Mouse (Mus musculus): ENCODE results near the gene Rcn3. TPM values are rescaled to one million over a fixed set of nuclear protein-coding genes. Genes with fewer than 3 reads are reported as not detected.

Rcn3 gene
- polyA plus RNA-seq, 1 experiment from 2014 or later = 176 TPM

DNA sequence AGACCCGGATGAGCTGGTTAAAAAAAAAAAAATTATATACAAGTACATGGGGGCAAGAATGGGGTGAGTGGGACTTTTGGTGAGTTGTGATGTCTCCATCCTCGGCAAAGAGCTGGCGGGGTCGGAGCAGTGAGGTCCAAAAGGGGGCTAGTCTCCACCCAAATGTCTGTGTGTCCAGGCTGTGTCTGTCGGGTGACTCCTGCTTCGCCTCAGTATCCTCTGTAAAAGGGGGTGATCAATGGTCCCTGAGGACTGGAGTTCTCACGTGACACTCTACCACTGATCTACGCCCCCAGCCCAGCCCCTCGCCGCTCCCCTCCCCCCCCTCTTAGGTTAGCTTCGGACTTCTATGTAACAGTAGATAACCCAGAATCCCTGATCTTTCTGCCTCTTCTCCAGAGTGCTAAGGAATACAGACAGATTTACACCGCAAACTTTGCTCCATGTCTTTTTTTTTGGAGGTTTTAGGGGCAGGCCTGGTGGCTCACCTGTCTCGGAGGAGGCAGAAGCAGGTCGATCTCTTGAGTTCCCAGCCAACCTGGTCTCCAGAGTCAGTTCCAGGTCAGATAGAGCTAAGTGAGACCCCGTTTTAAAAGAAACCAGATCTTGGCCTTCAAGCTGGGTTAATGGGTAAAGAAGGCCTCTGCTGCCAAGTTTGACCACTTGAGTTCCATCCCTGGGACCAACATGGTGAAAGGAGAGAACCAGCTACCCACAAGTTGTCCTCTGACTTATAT is 37.9 kb upstream of the Rcn3 start:
- peak overlapping the region; percentile 75 for H3K4me2 ChIP-seq (replicated peaks; ENCODE audit: low read depth)
- H3K27ac ChIP-seq (replicated peaks) = no peak overlapping the region
- H3K27me3 ChIP-seq (ENCODE audit: control insufficient read depth, insufficient read depth, low read length) = no peaks in the 10 kb centered on the region
- peak overlapping the region; percentile 48; the same call in 1 of the 2 replicates for H3K4me3 ChIP-seq (ENCODE audit: low read depth, low read length)
- peaks cover 11% of the 10 kb centered on the region for H3K36me3 ChIP-seq (ENCODE audit: control insufficient read depth, insufficient read depth, low read length)
- 0 out of 2 replicates have a peak, but pooled peaks cover 2% of the 10 kb centered on the region for H3K4me1 ChIP-seq (replicated peaks; ENCODE audit: control insufficient read depth, insufficient read depth)
- WGBS = 62% methylated on average over 15 of the region's 15 CpGs
- ATAC-seq (ENCODE audit: low FRiP score, low TSS enrichment) (no peak), DNase-seq (ENCODE audit: low spot score) (no peak)
- 0 out of 2 replicates have a peak overlapping the region, but pooled peaks have one; percentile 65 for H3K9ac ChIP-seq (ENCODE audit: low read length)
- TF ChIP-seq CTCF (IDR thresholded peaks at IDR 0.05; ENCODE audit: low read depth) (no peak), EP300 (optimal IDR thresholded peaks at IDR 0.05) (no peak)
- H3K9me3 ChIP-seq (ENCODE audit: control insufficient read depth, low read length) = no peaks in the 10 kb centered on the region

DNA sequence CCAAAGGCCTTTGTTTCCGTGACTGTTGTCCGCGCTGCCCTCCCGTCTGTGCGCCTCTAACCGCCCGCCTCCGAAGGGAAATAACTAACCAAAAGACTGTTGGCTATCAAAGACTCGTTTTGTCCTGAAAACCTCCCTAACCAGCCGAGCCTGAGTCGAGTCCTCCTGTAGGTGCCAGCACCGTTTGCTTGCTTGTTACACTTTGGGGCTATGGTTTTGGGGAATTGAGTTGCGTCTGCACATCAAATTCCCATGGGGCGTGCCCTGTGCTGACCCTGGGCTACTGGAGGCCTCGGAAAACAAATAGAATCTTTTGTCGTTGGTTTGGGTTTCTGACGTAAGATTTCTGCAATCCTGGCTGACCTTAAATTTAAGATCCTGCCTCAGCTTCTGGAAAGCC is 37.3 kb upstream of the Rcn3 start:
- no peak for ATAC-seq (ENCODE audit: low FRiP score, low TSS enrichment)
- peak overlapping the region; percentile 48 for H3K4me3 ChIP-seq (ENCODE audit: low read depth, low read length)
- no peaks in the 10 kb centered on the region for H3K27me3 ChIP-seq (ENCODE audit: control insufficient read depth, insufficient read depth, low read length)
- 0 out of 2 replicates have a peak, but pooled peaks cover 2% of the 10 kb centered on the region for H3K4me1 ChIP-seq (replicated peaks; ENCODE audit: control insufficient read depth, insufficient read depth)
- H3K27ac ChIP-seq (replicated peaks) = peak overlapping the region; percentile 90
- peak overlapping the region; percentile 65 for H3K9ac ChIP-seq (ENCODE audit: low read length)
- TF ChIP-seq CTCF (IDR thresholded peaks at IDR 0.05; ENCODE audit: low read depth) = no peak
- no peak for TF ChIP-seq EP300 (optimal IDR thresholded peaks at IDR 0.05)
- peak overlapping the region; percentile 75 for H3K4me2 ChIP-seq (replicated peaks; ENCODE audit: low read depth)
- no peak for DNase-seq (ENCODE audit: low spot score)
- WGBS = 2% methylated on average over 17 of the region's 17 CpGs
- H3K9me3 ChIP-seq (ENCODE audit: control insufficient read depth, low read length) = no peaks in the 10 kb centered on the region
- peaks cover 11% of the 10 kb centered on the region for H3K36me3 ChIP-seq (ENCODE audit: control insufficient read depth, insufficient read depth, low read length)

DNA sequence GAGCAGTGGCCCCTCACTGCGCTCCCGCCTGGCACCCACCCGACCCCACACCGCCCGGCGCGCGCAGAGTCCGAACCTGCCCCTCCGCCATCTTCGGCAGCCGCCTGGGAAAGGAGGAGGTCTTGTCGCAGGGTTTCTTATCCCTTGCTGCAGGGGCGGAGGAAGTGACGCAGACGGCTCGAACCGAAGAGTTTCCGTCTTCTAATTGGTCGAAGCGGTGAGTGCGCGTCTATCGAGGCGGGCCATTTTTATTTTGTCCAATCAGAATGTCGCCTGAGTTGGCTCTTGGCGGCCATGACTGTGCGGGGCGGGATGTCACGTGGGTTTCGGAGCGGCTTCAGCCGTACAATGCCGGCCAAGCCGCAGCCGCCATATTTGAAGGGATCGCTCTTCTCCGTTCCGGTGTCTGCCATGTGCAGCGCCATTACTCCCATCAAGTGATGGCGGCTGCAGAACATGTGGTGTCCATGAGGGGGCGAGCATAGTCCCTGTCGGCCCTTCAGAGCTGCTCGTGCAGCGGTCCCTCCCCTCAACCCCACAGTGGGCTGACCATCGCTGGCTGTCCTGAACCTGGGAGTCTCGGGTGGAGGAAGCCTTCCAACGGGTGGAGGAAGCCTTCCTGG is 36.7 kb upstream of the Rcn3 start, which contains the start of gene Rpl13a:
TSS of gene Rpl13a (minus strand) at position 138 of the 623 bp plus-strand sequence.
- peak; percentile 92 for ATAC-seq (ENCODE audit: low FRiP score, low TSS enrichment)
- H3K27ac ChIP-seq (replicated peaks) = peak within 1 kb of the TSS; percentile 92
- TF ChIP-seq EP300 (optimal IDR thresholded peaks at IDR 0.05) (peak; percentile 75), CTCF (IDR thresholded peaks at IDR 0.05; ENCODE audit: low read depth) (peak; percentile 91)
- no peaks in the 10 kb centered on the region for H3K27me3 ChIP-seq (ENCODE audit: control insufficient read depth, insufficient read depth, low read length)
- peak; percentile 98 for DNase-seq (ENCODE audit: low spot score)
- H3K4me1 ChIP-seq (replicated peaks; ENCODE audit: control insufficient read depth, insufficient read depth) = 0 out of 2 replicates have a peak, but pooled peaks cover 2% of the 10 kb centered on the region
- peak within 1 kb of the TSS; percentile 98 for H3K9ac ChIP-seq (ENCODE audit: low read length)
- under 1% methylated on average over 48 of the region's 48 CpGs for WGBS
- H3K4me3 ChIP-seq (ENCODE audit: low read depth, low read length) = peak within 1 kb of the TSS; percentile 99
- H3K9me3 ChIP-seq (ENCODE audit: control insufficient read depth, low read length) = no peaks in the 10 kb centered on the region
- peaks cover 11% of the 10 kb centered on the region for H3K36me3 ChIP-seq (ENCODE audit: control insufficient read depth, insufficient read depth, low read length)
- peak within 1 kb of the TSS; percentile 82 for H3K4me2 ChIP-seq (replicated peaks; ENCODE audit: low read depth)

DNA sequence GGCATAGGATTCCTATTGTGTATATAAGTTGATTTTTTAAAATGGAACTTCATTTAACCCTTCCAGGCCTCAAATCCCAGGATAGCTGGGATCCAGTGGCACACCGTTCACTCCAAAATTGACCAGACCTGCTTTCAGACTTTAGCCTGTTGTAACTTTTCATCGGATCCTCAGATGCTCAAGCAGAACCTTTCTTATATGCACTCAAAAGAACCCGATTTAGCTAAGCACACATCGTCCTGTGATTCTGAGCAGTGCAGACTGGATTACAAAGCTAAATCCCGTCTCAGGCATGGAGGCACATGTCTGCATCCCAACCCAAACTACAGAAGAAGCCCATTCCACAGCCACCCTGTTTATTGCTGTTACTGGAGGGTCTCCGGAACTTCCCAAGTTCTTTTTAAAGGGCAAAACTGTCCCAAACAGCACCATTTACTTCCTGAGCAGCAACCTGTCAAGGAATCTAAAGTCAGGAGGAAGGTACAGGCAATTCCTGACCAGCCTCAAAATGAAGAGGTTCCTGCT is 35.7 kb upstream of the Rcn3 start:
- H3K4me1 ChIP-seq (replicated peaks; ENCODE audit: control insufficient read depth, insufficient read depth) = 0 out of 2 replicates have a peak, but pooled peaks cover 5% of the 10 kb centered on the region
- peak overlapping the region; percentile 99 for H3K4me3 ChIP-seq (ENCODE audit: low read depth, low read length)
- WGBS = 0% methylated on average over 6 of the region's 6 CpGs
- H3K9me3 ChIP-seq (ENCODE audit: control insufficient read depth, low read length) = no peaks in the 10 kb centered on the region
- peak overlapping the region; percentile 82 for H3K4me2 ChIP-seq (replicated peaks; ENCODE audit: low read depth)
- H3K9ac ChIP-seq (ENCODE audit: low read length) = peak overlapping the region; percentile 98
- H3K36me3 ChIP-seq (ENCODE audit: control insufficient read depth, insufficient read depth, low read length) = peaks cover 11% of the 10 kb centered on the region
- DNase-seq (ENCODE audit: low spot score) = no peak
- no peak for TF ChIP-seq EP300 (optimal IDR thresholded peaks at IDR 0.05)
- TF ChIP-seq CTCF (IDR thresholded peaks at IDR 0.05; ENCODE audit: low read depth) = no peak
- no peaks in the 10 kb centered on the region for H3K27me3 ChIP-seq (ENCODE audit: control insufficient read depth, insufficient read depth, low read length)
- H3K27ac ChIP-seq (replicated peaks) = peak overlapping the region; percentile 92
- ATAC-seq (ENCODE audit: low FRiP score, low TSS enrichment) = no peak

DNA sequence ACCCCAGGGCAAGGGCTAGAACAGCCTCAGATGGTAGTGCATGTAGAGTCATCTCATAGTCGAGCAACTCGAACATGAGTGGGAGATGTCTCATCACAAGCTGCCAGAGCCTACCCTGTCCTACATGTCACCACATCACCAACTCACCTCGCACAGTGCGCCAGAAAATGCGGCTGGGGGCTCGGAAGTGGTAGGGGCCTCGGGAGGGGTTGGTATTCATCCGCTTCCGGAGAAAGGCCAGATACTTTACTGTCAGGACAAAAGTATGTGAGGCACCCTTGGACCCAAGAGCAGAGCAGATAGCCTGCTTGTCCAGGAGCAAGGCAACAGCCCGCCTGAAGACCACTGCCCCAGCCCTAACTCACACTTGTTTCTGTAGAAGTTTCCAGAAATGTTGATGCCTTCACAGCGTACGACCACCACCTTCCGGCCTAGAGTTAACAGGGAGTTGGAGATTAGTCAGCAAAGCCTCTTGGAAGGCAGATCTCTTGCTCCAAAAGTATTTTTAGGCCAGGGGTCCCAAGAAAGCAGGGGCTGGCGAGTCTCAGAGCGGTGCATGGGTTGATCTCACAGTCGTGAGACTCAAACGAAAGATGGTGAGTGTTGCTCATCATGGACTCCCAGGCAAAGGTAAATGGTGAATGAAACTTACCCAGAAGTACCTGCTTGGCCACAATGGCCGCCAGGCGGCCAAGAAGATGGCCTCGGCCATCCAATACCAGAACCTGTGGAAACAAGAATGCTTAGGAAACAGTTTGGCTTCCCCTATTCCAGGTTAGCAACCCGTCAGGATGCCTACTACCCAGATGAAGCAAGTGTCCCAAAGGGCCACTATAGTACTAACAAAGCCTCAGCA is 35.1 kb upstream of the Rcn3 start:
- H3K27me3 ChIP-seq (ENCODE audit: control insufficient read depth, insufficient read depth, low read length) = no peaks in the 10 kb centered on the region
- H3K4me2 ChIP-seq (replicated peaks; ENCODE audit: low read depth) = peak overlapping the region; percentile 82
- peak overlapping the region; percentile 98 for H3K9ac ChIP-seq (ENCODE audit: low read length)
- 0 out of 2 replicates have a peak, but pooled peaks cover 5% of the 10 kb centered on the region for H3K4me1 ChIP-seq (replicated peaks; ENCODE audit: control insufficient read depth, insufficient read depth)
- no peak for DNase-seq (ENCODE audit: low spot score)
- WGBS = 34% methylated on average over 21 of the region's 21 CpGs
- no peaks in the 10 kb centered on the region for H3K9me3 ChIP-seq (ENCODE audit: control insufficient read depth, low read length)
- no peak for ATAC-seq (ENCODE audit: low FRiP score, low TSS enrichment)
- H3K36me3 ChIP-seq (ENCODE audit: control insufficient read depth, insufficient read depth, low read length) = peaks cover 11% of the 10 kb centered on the region
- peak overlapping the region; percentile 99 for H3K4me3 ChIP-seq (ENCODE audit: low read depth, low read length)
- H3K27ac ChIP-seq (replicated peaks) = peak overlapping the region; percentile 92
- TF ChIP-seq EP300 (optimal IDR thresholded peaks at IDR 0.05) (no peak), CTCF (IDR thresholded peaks at IDR 0.05; ENCODE audit: low read depth) (peak; percentile 48)
